Mouse (Mus musculus) MEL (cell line): ENCODE measurements around the gene Grsf1. TPM values are rescaled to one million over a fixed set of nuclear protein-coding genes. Genes with fewer than 3 reads are reported as not detected.

Source experiments
- DNase-seq: peaks from one replicate; pipeline ENCODE4 v3.0.0; 2011; ENCODE audit warnings: low read depth, low spot score
- H3K27ac ChIP-seq: 2 replicates; pipeline ENCODE4 v1.5.1; 2012; ENCODE audit warnings: low read depth, mild to moderate bottlenecking, control low read depth, low read length, moderate library complexity; ENCODE audit not compliant: control insufficient read depth
- H3K27me3 ChIP-seq, 2 experiments: fragments of 150-350 bp in 1 of 2; sonication (generic) in 1 of 2; 2 replicates each; pipeline ENCODE4 v1.6.1; 2012; ENCODE audit warnings: low read length in 2 of 2, mild to moderate bottlenecking in 2 of 2, improper control_type of control experiment in 1 of 2, moderate library complexity in 1 of 2; ENCODE audit not compliant: insufficient read depth in 2 of 2, control insufficient read depth in 1 of 2
- H3K36me3 ChIP-seq, 2 experiments: 2 replicates each; pipeline ENCODE4 v1.6.1; 2012 to 2014; ENCODE audit warnings: low read length in 2 of 2, improper control_type of control experiment in 1 of 2, inconsistent platforms in 1 of 2, mild to moderate bottlenecking in 1 of 2; ENCODE audit not compliant: insufficient read depth in 2 of 2, control insufficient read depth in 1 of 2
- H3K4me1 ChIP-seq, 2 experiments: fragments of 150-350 bp in 1 of 2; sonication (generic) in 1 of 2; 2 replicates each; pipeline ENCODE4 v1.6.1; 2012; ENCODE audit warnings: low read length in 2 of 2, improper control_type of control experiment in 1 of 2, mild to moderate bottlenecking in 1 of 2; ENCODE audit not compliant: insufficient read depth in 2 of 2, control insufficient read depth in 1 of 2
- H3K4me3 ChIP-seq, 2 experiments: fragments of 150-350 bp in 1 of 2; sonication (generic) in 1 of 2; 2 replicates each; pipeline ENCODE4 v1.5.1; 2012; ENCODE audit warnings: low read depth in 2 of 2, low read length in 2 of 2, mild to moderate bottlenecking in 2 of 2, moderate library complexity in 2 of 2, control low read depth in 1 of 2, improper control_type of control experiment in 1 of 2; ENCODE audit not compliant: control insufficient read depth in 1 of 2, insufficient read depth in 1 of 2
- H3K79me2 ChIP-seq: 2 replicates; pipeline ENCODE4 v1.6.1; 2012; ENCODE audit warnings: mild to moderate bottlenecking, low read length, moderate library complexity; ENCODE audit not compliant: control insufficient read depth, poor library complexity, insufficient read depth
- H3K9ac ChIP-seq: 2 replicates; pipeline ENCODE4 v1.6.1; 2012; ENCODE audit warnings: low read depth, mild to moderate bottlenecking, control low read depth, low read length, moderate library complexity; ENCODE audit not compliant: control insufficient read depth, poor library complexity, severe bottlenecking
- H3K9me3 ChIP-seq: fragments of 150-350 bp; sonication (generic); replicated peaks from 2 replicates; pipeline ENCODE4 v1.6.1; 2012; ENCODE audit warnings: mild to moderate bottlenecking, low read length, improper control_type of control experiment, moderate library complexity; ENCODE audit not compliant: insufficient read depth
- BHLHE40 ChIP-seq: IDR thresholded peaks from 2 replicates; pipeline ENCODE4 v1.6.1; 2012; ENCODE audit warnings: low read depth, mild to moderate bottlenecking, inconsistent platforms, low read length, improper control_type of control experiment, borderline replicate concordance
- CHD1 ChIP-seq: IDR thresholded peaks from 2 replicates; pipeline ENCODE4 v1.6.1; 2012; ENCODE audit warnings: low read depth, mild to moderate bottlenecking, inconsistent platforms, low read length, improper control_type of control experiment
- CTCF ChIP-seq, 3 experiments: IDR thresholded peaks in 2 of 3; conservative IDR thresholded peaks in 1 of 3; 2 replicates each; pipeline ENCODE4 v1.5.1; 2011 to 2012; ENCODE audit warnings: low read length in 3 of 3, low read depth in 2 of 3, mild to moderate bottlenecking in 2 of 3, improper control_type of control experiment in 1 of 3, inconsistent platforms in 1 of 3, mixed read lengths in 1 of 3, moderate library complexity in 1 of 3; ENCODE audit not compliant: control insufficient read depth in 1 of 3, insufficient read depth in 1 of 3, poor library complexity in 1 of 3, severe bottlenecking in 1 of 3
- E2F4 ChIP-seq: IDR thresholded peaks from 2 replicates; pipeline ENCODE4 v1.6.1; 2011; ENCODE audit warnings: low read depth, low read length, improper control_type of control experiment, borderline replicate concordance
- EP300 ChIP-seq, 2 experiments: IDR thresholded peaks; 2 replicates each; pipeline ENCODE4 v1.6.1; 2011; ENCODE audit warnings: improper control_type of control experiment in 2 of 2, low read length in 2 of 2, low read depth in 1 of 2, mild to moderate bottlenecking in 1 of 2
- ETS1 ChIP-seq: IDR thresholded peaks from 2 replicates; pipeline ENCODE4 v1.6.1; 2012; ENCODE audit warnings: low read depth, mild to moderate bottlenecking, inconsistent platforms, low read length, improper control_type of control experiment, moderate library complexity
- GATA1 ChIP-seq: IDR thresholded peaks from 2 replicates; pipeline ENCODE4 v1.6.1; 2011; ENCODE audit warnings: low read depth, low read length, improper control_type of control experiment
- JUND ChIP-seq: IDR thresholded peaks from 2 replicates; pipeline ENCODE4 v1.6.1; 2011; ENCODE audit warnings: low read depth, mild to moderate bottlenecking, improper control_type of control experiment, low read length
- KAT2A ChIP-seq: conservative IDR thresholded peaks from 2 replicates; pipeline ENCODE4 v1.6.1; 2012; ENCODE audit warnings: low read depth, low read length, improper control_type of control experiment, inconsistent platforms
- MAFK ChIP-seq: IDR thresholded peaks from 2 replicates; pipeline ENCODE4 v1.6.1; 2011; ENCODE audit warnings: low read depth, mild to moderate bottlenecking, low read length, improper control_type of control experiment, borderline replicate concordance
- MEF2A ChIP-seq: IDR thresholded peaks from 2 replicates; pipeline ENCODE4 v1.6.1; 2014; ENCODE audit warnings: low read depth, mild to moderate bottlenecking, inconsistent platforms, low read length, improper control_type of control experiment; ENCODE audit not compliant: poor library complexity, insufficient replicate concordance, severe bottlenecking; ENCODE audit errors: extremely low read depth
- MXI1 ChIP-seq: IDR thresholded peaks from 2 replicates; pipeline ENCODE4 v1.6.1; 2011; ENCODE audit warnings: mild to moderate bottlenecking, low read depth, low read length, improper control_type of control experiment
- MYB ChIP-seq: IDR thresholded peaks from 2 replicates; pipeline ENCODE4 v1.6.1; 2011; ENCODE audit warnings: mild to moderate bottlenecking, low read depth, low read length, improper control_type of control experiment
- NELFE ChIP-seq: IDR thresholded peaks from 2 replicates; pipeline ENCODE4 v1.6.1; 2011; ENCODE audit warnings: low read depth, low read length, improper control_type of control experiment
- NRF1 ChIP-seq: IDR thresholded peaks from 2 replicates; pipeline ENCODE4 v1.6.1; 2014; ENCODE audit warnings: low read depth, mild to moderate bottlenecking, inconsistent platforms, low read length, improper control_type of control experiment, moderate library complexity; ENCODE audit not compliant: poor library complexity, insufficient read depth, severe bottlenecking
- RAD21 ChIP-seq: IDR thresholded peaks from 2 replicates; pipeline ENCODE4 v1.6.1; 2011; ENCODE audit warnings: mild to moderate bottlenecking, low read depth, low read length, improper control_type of control experiment
- RCOR1 ChIP-seq: IDR thresholded peaks from 2 replicates; pipeline ENCODE4 v1.6.1; 2012; ENCODE audit warnings: low read depth, mild to moderate bottlenecking, inconsistent platforms, low read length, improper control_type of control experiment
- SIN3A ChIP-seq: IDR thresholded peaks from 2 replicates; pipeline ENCODE4 v1.6.1; 2012; ENCODE audit warnings: low read length, improper control_type of control experiment, inconsistent platforms
- SMC3 ChIP-seq: IDR thresholded peaks from 2 replicates; pipeline ENCODE4 v1.6.1; 2011; ENCODE audit warnings: low read depth, low read length, improper control_type of control experiment
- TBP ChIP-seq: IDR thresholded peaks from 2 replicates; pipeline ENCODE4 v1.8.0; 2011; ENCODE audit warnings: low read depth, low read length, improper control_type of control experiment
- USF1 ChIP-seq: IDR thresholded peaks from 2 replicates; pipeline ENCODE4 v1.6.1; 2014; ENCODE audit warnings: low read depth, mild to moderate bottlenecking, inconsistent platforms, low read length, improper control_type of control experiment, moderate library complexity
- ZKSCAN1 ChIP-seq: IDR thresholded peaks from 2 replicates; pipeline ENCODE4 v1.6.1; 2012; ENCODE audit warnings: low read depth, mild to moderate bottlenecking, inconsistent platforms, low read length, improper control_type of control experiment, moderate library complexity
- ZMIZ1 ChIP-seq: IDR thresholded peaks from 2 replicates; pipeline ENCODE4 v1.6.1; 2012; ENCODE audit warnings: low read depth, mild to moderate bottlenecking, inconsistent platforms, low read length, improper control_type of control experiment, moderate library complexity
- polyA plus RNA-seq, 2 experiments: library from polyadenylated mRNA; stranded (reverse) in 1 of 2; unstranded in 1 of 2; fragments of >175 nt in 1 of 2; fragments of >200 nt in 1 of 2; gene quantifications; 2 replicates each; pipeline versions ENCODE4 v1.2.1 to v1.2.4; 2012; ENCODE audit warnings: low replicate concordance in 2 of 2, low read depth in 1 of 2; ENCODE audit not compliant: insufficient read length in 2 of 2, insufficient read depth in 1 of 2, missing spikeins in 1 of 2
- total RNA-seq: library from RNA; depleted of rRNA; stranded (reverse); fragments of 300-350 nt; gene quantifications from 2 replicates; pipeline ENCODE4 v1.2.3, GENCODE M21; 2012

Gene Grsf1
- total and polyA plus RNA-seq, 3 experiments: 49.4 to 62.8 TPM; not detected in 1

DNA sequence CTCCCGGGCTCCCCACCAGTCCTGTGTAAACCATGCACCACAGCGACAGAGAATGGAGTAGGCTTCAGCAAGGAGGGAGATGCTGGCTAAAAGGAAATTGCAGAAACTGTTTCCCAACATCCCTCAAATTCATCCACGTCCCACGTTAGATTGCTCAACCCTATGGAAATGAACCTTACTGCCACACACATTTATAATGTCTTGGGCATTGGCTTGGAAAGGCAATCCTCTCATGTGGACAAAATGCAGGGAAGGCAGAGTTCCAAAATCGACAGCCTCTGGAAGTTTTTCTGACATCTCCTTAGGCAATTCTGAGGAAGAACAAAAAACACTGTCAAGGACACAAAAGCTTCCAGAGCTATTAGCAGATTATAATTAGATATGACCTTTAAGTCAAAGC is 12.1 kb downstream of the Grsf1 start:
- H3K27ac ChIP-seq: no peak overlapping the region
- DNase-seq: no peak

DNA sequence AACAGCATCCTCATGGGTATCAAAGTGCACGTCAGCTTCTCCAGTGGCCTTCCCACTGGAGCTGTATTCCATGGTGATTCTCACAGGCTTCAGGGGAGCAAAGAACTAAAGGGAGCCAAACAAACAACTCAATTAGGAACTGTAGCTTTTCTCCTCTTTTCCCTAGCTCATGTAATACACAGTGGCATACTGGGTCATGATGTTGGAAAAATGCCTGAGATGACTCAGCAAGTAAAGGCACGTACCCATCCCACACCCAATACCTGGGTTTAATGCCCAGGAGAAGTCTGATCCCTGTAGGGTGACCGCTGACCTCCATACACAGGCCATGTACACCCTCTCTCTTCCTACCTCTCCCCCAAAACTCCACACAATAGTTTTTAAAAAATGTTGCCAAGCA is 12.8 kb downstream of the Grsf1 start:
- peaks cover 0 to 43% of the 10 kb centered on the region in 2 experiments; a peak in 2 of 4 replicates for H3K36me3 ChIP-seq
- no peak overlapping the region for H3K27ac ChIP-seq
- no peak overlapping the region for H3K9ac ChIP-seq
- no peaks in the 10 kb centered on the region for H3K27me3 ChIP-seq
- no peak overlapping the region for H3K4me3 ChIP-seq
- H3K79me2 ChIP-seq: no peaks in the 10 kb centered on the region
- H3K9me3 ChIP-seq: no peaks in the 10 kb centered on the region
- TF ChIP-seq KAT2A (no peak), MAFK (no peak), MXI1 (no peak), USF1 (no peak), JUND (no peak), EP300 (IDR thresholded peaks at IDR 0.05; ENCODE audit: low read depth in 1 of 2, low read length in 2 of 2) (no peak), NRF1 (no peak), TBP (no peak), GATA1 (no peak), ETS1 (no peak), CTCF (IDR thresholded peaks at IDR 0.05 in 2 of 3, conservative IDR thresholded peaks at IDR 0.05 in 1 of 3; ENCODE audit: control insufficient read depth in 1 of 3, insufficient read depth in 1 of 3, low read depth in 2 of 3, low read length in 3 of 3, poor library complexity in 1 of 3, severe bottlenecking in 1 of 3) (no peak), MEF2A (no peak), NELFE (no peak), BHLHE40 (no peak)
- TF ChIP-seq, all 39 proteins: peak for 0
- no peak for DNase-seq
- no peaks in the 10 kb centered on the region for H3K4me1 ChIP-seq

More for the DNA sequence above, 12.1 kb downstream of the Grsf1 start:
- Histone ChIP-seq H3K4me1 (no peaks in the 10 kb centered on the region), H3K36me3 (peaks cover 0 to 43% of the 10 kb centered on the region in 2 experiments; a peak in 2 of 4 replicates), H3K9me3 (no peaks in the 10 kb centered on the region), H3K9ac (no peak overlapping the region), H3K4me3 (no peak overlapping the region), H3K79me2 (no peaks in the 10 kb centered on the region), H3K27me3 (no peaks in the 10 kb centered on the region)
- TF ChIP-seq SMC3 (no peak), RAD21 (no peak), RCOR1 (no peak), MYB (no peak), E2F4 (no peak), ZKSCAN1 (no peak), JUND (no peak), ZMIZ1 (no peak), USF1 (no peak), MAFK (no peak), CHD1 (no peak), ETS1 (no peak), EP300 (IDR thresholded peaks at IDR 0.05; ENCODE audit: low read depth in 1 of 2, low read length in 2 of 2) (no peak), SIN3A (no peak), TBP (no peak)
